Mouse (Mus musculus): ENCODE data around the gene Hist1h2bh.
A peak's percentile ranks its signal among the peaks of the same experiment; 100 is the strongest.

Hist1h2bh gene

DNA sequence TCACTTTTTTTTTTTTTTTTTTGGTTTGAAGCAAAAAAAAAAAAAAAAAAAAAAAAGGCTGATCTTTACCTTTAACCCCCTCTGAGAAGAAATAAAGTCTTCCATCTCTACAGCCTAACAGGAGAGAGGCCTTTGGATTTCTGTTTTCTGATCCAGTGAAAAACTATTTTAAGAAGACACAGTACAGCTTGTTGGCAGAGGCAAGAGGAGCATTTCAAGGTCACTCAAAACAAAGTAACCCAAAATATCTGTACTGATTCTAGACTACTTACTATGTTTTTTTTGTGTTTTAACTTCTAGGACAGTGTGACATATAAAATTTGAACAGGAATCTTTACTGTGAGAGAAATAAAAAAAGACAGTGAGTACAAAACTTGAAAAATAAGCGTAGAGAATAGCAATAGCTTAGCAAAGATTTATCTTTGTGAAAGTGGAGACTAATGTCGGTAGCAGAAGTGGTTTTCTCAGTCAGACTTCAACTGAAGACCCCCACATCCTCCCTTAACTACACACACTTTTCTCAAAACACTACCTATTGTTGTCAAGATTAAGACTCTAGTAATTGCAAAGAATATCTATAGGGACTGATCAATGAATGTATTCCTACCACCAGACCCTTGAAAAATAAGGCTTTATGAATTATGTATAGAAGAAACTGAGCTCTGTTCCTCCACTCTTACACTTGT, 13.6 kb downstream of the Hist1h2bh start:
- no peak for DNase-seq

DNA sequence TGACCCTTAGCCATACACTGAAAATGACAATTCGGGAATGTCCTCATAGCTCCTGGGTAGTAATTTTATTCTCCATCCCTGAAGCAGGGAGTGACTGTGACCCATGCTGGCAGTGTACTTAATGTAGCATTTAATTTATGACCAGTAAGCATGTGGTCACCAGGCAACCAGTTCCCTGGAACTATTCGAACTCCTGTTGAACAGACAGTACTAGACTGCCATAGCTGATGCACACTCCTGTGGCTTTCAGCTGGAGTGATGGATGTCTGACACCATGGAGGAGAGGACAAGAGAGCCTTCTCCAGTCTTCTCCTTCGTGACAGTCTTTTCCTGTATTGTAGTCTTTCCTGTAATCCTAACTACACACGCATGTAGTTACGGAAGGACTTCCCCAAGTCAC, 14.2 kb downstream of the Hist1h2bh start:
- DNase-seq = no peak

DNA sequence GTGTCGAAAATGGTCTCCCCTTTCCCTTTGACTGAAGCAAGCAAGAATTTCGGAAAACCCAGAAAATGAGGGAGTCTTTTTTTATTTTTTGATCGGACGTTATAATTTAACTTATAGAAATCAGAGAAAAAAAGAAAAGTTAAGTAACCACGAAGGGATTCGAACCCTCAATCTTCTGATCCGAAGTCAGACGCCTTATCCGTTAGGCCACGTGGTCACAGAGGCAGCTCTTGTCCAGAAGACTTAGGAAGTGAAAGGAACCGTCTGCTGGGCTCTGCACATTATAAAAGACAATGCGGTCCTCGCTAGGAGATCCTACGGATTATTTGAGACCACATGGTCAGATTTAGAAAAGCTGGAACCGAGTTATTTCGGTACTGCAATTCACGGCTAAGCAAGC, 16.9 kb downstream of the Hist1h2bh start:
- DNase-seq = peak; percentile 88 to 91

DNA sequence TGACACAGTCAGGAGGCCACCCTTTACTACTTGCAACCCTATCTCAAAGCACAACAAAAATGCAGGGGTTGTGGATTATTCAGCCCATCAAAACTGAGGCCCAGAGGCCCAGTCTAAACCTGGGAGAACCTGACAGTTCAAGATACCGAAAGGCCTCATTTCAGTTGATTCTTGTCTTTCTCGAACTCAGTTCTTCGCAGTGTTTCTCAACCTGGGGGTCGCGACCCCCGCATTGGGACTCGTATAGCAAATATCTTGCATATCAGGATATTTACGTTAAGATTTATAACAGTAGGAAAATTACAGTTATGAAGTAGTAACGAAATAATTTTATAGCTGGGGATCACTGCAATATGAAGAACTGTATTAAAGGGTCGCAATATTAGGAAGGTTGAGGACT, 17.3 kb downstream of the Hist1h2bh start:
- DNase-seq = no peak

DNA sequence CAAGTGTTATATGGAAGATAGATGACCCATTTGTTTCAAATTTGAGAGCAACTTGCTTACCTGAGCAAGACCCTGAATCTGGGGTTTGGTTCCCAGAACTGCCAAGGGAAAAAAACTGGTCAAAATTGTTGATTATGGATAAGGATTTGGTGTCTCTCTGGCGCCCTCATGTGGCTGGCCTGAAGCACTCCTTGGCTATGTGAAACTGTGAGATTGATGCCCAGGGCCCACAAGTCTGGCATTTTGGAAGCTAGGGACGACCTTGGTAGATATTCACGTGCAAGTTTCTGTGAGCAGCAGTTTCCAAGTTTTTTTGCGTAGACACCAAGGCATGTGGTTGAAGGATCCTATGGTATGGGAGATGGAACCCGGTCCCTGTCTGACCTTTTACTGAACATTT, 18.5 kb downstream of the Hist1h2bh start:
- DNase-seq = peak; percentile 52 to 69

DNA sequence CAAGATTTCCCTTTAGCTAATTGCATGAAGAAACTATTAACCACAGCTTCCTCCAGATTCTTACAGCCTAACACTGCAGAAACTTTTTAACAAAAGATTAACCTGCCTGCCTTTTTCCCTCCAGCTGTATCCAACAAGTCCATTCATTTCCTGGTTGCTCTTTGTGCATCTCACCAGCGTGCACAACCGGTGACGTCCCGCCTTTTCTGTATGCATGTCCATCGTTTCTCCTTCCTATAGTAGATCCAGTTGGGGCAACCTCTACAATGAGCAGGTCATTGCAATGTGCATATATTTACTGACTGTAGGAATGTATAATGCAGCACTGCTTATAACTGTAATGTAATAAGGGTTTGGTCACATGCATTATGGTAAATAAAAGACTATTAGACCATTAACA, 19.2 kb downstream of the Hist1h2bh start:
- no peak for DNase-seq

DNA sequence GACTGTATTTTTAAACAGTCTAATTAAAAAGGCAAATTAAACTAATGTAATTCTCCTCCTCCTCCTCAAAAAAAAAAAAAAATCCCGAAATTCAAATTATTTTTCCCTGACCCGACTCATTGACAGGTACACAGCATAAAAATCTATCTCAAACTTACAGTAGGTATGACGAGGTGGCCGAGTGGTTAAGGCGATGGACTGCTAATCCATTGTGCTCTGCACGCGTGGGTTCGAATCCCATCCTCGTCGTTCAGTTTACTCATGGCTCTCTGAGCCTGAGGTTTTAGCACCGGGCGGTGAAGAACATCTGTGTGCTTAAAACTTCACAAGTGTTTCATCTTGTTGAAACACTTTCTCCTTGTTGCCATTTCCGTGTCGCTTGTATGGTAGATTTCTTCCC, 21.5 kb downstream of the Hist1h2bh start:
- DNase-seq = peak; percentile 79 to 81

DNA sequence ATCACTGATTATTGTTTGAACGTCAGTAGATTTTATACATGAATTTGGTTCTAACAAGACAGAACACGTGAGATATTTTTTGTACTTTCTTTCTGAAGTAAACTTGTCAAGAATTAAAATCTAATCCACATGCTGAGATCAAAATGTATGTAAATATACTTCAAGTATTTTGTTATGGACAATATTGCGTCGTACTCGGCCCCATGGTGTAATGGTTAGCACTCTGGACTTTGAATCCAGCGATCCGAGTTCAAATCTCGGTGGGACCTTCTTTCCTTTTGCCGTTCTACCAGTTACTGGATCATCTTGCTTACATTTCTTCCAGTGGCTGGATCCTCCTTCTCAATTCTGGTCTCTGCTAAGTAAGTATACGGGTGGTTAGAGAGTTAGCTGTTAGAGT, 23.8 kb downstream of the Hist1h2bh start:
- peak; percentile 78 to 82 for DNase-seq

DNA sequence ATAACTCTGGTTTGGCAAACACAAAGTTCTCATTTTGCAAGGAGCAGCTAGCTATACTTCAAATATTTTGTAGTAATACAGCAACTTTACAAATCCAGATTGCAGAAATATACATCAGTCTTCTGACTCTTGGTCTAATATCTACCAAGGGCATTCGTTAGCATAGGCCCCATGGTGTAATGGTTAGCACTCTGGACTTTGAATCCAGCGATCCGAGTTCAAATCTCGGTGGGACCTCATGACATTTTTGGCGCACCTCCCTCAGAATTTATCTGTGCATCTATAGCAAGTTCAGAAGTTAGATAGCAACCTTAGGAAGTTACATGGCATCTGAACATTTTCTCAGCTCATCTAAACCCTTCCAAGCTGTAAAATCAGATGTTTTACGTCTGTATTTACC, 24.3 kb downstream of the Hist1h2bh start:
- DNase-seq = peak; percentile 73 to 77

DNA sequence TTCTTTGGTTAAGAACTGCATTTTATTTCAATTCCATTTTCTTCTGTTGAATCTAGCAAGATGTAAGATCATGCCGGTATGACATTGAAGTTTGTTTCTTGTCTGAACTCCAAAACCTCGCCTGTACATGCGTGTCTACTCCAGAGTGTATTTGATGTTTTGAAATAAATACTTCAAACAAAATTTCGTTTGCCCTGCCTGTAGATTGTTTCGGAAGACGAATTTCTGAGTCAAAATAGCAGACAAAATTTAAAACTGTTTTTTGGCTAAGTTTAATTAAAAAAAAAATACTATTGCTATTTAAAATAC, 24.9 kb downstream of the Hist1h2bh start:
- no peak for DNase-seq

DNA sequence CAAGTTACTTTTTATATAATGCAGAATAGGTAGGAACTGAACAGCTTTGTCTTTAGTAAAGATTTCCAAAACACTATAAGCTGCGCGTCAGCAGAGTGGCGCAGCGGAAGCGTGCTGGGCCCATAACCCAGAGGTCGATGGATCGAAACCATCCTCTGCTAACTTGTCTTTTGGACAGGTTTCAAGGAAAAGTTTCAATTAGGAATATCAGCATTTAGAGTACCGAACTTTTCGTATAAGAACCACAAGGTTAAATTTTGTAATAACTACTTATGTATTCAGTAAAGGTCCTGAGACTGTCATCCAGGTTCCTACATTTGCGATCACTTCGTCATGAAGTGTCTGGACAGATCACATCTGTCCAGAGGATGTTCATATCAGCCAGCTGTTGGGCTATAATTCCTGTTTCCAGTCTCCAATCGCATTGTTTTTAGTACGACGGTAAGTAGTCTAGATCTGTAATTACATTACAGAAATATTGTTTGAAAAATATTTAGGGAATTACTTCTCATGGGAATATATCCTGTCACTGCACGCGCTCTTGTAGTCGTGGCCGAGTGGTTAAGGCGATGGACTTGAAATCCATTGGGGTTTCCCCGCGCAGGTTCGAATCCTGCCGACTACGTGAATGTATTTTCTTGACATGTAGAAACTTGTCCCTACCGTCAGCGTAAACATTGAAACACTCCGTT, 25.4 kb downstream of the Hist1h2bh start:
- peak; percentile 87 for DNase-seq

DNA sequence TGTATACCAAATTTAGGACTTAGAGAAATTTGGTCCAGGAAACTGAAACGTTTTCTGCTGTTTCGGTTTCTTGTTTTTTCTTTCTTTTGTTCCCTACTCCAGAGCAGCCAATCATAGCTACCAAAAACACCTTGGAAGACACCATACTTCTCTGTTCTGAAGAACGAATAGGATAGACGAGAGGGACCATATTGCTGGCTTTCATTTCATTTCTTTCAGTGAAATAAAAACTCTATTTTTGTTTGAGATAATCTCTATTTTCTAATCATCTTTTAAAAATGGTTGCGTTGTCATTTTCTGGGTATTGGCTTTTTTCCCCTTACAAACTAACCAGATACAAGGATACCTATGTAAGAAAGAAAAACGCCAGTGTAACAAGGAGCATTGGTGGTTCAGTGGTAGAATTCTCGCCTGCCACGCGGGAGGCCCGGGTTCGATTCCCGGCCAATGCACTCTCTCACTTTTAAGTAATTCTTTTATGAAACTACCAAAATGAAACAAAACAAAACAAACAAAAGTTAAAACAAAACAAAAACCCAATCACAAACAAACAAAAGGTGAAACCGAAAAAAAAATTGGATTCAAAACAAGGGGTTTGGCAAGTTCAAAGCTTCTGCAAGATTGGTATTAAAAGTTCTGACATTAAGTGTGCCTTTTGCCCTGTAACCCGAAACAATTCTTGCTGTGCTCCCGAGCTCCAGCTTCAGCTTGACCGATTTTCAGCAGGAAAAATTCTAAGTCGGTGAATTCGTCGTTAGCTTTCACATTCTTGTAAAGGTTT, 26.2 kb downstream of the Hist1h2bh start:
- peak; percentile 74 for DNase-seq

DNA sequence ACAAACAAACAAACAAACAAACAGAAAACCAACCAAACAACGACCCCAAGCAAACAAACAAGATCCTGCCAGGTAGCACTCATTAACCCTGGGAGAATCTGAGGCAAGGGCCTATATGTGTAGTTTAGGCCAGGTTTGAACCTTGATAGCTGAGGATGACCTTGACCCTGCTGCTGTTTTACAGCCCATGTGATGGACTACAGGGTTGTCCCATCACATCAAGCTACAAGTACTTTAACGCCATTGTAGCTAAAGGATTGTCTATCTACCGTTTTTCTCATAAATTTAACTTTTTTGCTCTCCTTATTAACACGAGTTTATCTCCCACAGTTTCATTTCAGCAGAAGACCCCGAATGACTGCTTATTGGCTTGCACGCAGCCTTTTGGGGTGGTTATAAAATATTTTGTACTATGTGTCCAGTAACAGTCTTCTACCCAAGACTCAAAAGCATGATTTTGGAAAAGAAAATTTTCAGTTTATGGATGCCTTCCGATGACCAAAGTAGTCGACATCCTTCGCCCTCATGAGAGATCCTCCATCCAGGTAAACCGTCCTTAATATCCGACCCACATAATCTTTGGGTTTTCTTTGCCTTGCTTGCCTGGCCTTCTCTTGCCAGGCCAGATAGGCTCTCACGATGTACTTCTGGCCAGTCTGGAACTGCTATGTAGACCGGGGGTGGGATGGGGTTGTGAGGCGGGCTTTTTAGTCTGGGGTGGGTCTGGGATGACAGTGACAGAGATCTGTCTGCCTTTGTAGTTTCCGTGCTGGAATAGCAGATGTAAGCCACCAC, 27.2 kb downstream of the Hist1h2bh start:
- DNase-seq = no peak

DNA sequence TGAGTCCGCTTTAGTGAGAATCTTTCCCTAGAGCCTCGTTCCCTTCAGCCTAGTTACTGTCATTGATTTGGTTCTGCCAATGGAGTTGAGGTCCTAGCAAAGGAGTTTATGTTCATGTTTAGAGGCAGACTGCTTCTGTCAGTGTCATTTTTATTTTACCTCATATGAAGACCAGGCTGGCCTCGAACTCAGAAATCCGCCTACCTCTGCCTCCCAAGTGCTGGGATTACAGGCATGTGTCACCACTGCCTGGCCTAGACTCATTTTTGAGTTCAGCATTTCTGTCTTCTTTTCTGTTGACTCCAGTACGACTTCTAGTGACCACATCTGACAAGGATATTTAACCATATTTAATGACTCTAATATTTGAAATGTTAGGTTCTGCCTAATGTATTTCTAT, 27.9 kb downstream of the Hist1h2bh start:
- no peak for DNase-seq

DNA sequence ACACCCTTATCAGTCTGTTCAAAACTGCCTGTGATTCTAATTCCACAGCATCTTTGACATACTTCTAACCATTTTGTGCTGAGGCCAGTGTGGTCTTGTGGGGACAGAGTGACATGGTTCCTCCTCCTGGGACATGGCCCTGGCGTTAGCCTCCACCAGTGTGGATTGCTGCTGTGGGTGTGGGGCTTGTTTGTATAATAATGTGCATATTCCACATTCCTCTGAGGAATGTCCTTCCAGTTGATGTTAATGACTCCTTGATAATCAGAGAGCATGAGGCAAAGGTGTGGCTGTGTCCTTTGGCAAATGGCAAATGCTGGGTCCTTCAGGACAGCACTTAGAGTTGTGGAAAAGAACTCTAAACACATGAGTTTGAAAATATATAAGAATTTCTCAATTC, 29.7 kb downstream of the Hist1h2bh start:
- no peak for DNase-seq

DNA sequence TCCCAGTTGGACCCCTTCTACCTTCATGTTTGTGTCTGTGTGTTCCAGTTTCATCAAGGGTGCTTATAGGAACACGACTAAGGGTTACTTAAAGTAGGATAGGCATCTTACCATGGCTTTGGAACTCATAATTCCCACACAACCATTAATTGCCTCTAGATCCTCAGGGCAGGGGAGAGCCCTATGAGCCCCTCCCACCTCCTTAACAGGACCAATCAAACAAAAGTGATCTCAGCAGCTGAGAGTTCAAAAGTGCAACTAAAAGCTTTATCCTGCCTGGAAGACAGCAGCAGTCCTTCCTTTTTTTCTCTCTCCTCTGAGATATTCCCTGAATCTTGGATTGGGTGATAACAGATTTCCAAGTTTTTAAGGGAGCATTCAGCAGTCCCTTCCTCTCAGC, 33.1 kb downstream of the Hist1h2bh start:
- DNase-seq = no peak

DNA sequence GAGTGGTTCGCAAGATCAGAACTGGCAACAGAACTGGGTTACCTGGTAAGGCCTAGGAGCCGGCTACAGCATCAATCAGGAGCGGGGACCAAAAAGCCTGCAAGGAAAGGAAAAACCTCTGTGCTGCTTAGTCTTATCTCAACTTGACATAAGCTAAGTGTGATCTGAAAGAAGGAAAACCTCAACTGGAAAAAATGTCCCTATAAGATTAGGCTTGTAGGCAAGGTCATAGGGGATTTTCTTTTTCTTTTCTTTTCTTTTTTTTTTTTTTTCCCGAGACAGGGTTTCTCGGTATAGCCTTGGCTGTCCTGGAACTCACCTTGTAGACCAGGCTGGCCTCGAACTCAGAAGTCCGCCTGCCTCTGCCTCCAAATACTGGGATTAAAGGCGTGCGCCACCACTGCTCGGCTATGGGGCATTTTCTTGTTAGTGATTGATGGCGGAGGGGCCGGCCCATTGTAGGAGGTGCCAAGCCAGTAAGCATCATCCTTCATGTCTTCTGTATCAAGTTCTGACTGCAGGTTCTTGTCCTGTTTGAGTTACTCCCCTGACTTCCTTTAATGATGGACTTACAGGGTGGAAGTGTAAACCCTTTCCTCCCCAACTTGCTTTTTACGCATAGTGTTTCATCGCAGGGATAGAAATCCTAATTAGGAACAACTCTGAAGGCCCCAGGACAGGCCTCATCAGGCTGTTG, 36.2 kb downstream of the Hist1h2bh start:
- no peak for DNase-seq

DNA sequence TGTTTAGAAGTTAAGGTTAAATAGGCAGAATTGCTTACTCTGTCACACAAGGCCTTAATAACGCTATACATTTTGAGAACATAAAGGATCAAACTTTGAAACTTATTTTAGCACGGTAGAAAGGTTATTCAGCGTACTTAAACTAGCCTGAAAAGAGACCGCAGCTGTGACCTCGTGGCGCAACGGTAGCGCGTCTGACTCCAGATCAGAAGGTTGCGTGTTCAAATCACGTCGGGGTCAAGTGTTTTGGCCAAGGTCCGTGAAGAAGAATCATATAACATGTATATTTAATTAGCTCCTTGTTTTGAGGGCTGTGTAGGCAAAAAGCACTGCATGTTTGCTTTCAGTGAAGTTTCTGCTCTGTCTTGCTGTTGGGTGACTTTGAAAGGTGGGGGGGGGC, 36.8 kb downstream of the Hist1h2bh start:
- peak in 1 of 2 experiments; percentile 16 for DNase-seq

DNA sequence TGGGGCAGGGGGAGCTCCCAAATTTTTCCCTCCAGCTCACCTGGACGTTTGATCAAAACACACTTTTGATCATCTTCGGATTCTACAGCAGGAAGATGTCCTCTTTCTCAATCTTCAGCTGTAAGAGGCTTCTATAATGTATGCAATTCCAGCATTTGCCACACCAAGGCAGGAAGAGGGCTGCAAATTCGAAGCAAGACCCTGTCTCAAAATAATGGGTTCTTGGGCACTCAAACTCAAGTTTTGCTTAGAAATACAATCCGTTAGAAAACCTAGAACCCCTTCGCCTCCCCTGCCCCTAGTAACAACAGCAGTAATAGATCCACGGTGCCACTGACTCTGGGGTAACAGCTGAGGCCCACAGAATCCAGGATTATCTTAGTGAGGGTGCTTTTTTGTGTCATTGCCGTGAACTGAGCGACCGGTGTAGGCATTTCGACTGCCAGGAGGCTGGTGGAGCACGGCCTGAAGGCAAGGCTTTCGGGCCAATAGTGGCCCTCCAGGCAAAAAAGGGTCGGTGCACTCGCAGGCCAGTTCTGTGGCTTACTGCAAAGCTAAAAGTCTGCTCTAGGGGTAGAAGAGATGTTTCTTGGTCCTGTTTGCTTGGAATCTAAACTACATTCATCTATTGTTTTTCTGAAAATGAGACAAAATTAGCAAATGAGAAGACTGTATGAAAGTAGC, 37.4 kb downstream of the Hist1h2bh start:
- no peak for DNase-seq

DNA sequence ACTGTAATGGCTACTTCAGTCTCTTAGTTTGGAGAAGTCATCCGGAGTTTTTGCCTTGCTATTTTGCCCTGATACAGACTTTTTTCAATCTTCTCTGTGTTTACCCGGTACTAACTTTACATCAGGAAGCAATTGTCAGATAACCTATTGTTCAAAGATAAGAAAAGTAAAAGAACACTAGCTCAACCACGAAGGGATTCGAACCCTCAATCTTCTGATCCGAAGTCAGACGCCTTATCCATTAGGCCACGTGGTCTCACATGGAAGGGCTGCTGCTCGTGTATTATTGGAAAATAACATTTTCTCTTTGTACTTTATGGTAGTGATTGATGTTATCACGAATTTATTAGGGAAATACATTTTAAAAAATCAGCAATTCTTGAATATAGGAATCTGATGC, 39.4 kb downstream of the Hist1h2bh start:
- peak in 1 of 2 experiments; percentile 22 for DNase-seq

DNA sequence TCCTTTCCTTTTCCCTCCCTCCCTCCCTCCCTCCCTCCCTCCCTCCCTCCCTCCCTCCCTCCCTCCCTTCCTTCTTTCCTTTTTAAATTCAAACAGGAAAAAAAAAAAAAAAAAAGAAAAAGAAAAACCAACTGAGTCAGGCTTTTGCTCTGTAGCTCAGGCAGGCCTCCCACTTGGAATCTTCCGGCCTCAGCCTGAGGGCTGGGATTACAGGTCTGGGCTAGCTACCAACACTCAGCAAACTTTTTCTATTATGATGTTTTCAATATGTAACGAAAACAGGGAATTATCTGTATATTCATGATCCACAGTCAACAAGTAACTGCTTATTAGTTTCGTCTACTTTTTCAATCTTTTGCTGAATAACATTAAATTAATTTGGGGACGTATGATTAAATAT, 40.3 kb downstream of the Hist1h2bh start:
- DNase-seq = no peak

DNA sequence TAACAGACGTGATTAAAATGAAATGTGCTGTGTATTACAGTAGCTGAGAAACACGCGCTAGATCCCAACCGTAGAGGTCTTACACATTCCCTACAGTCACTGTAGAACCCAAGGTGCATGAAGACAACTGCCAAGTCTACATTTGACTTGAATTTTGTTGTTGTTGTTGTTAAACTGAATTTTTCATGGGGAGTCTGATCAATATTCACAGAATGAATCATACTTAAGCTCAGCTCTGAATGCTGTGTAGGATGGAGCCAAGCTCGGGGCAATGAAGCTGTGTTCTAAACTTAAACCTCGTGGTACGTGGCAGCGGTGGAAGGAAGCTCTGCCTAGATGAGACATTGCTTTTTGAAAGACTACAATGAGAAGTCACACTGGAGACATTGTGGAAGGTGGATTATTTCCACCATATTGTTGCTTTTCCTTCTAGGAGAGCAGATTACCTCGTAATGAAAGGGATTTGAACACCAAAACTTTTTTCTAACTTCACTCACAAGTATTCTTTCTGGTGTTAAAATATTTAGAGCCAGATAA, 41.1 kb downstream of the Hist1h2bh start:
- no peak for DNase-seq
